ENCODE assay signal across 25 mouse cellular contexts in genomic region chr9:31642169-31642568, GRCm38 (mm10).
"Had no signal": no experiment of that assay in that cellular context is flagged by ENCODE, and none has a peak within 500 bp of the region (broad histone marks: within the 10 kb centered on the region; RNA-seq: fewer than 3 reads in every experiment).

No protein-coding gene starts in this region.

- H3K27ac ChIP-seq: gastrocnemius, adult 2 months; heart, adult 2 months; hindbrain, embryonic 10.5 days; hindbrain, embryonic 12.5 days; hindbrain, embryonic 14.5 days; intestine, embryonic 15.5 days; layer of hippocampus, adult 2 months; left cerebral cortex, adult 2 months; limb, embryonic 10.5 days; limb, embryonic 12.5 days; liver, embryonic 12.5 days had no signal

- H3K4me2 ChIP-seq: heart, embryonic 12.5 days; hindbrain, embryonic 12.5 days; hindbrain, embryonic 14.5 days; intestine, embryonic 15.5 days; limb, embryonic 12.5 days; liver, embryonic 12.5 days had no signal

- H3K9ac ChIP-seq: heart, embryonic 12.5 days; hindbrain, embryonic 12.5 days; hindbrain, embryonic 14.5 days; intestine, embryonic 15.5 days; limb, embryonic 12.5 days; liver, embryonic 12.5 days had no signal

- H3K4me1 ChIP-seq: heart, embryonic 12.5 days; hindbrain, embryonic 12.5 days; intestine, embryonic 15.5 days; limb, embryonic 10.5 days; limb, embryonic 12.5 days; liver, embryonic 12.5 days had no signal

- H3K4me3 ChIP-seq: gastrocnemius, adult 2 months; heart, adult 2 months; heart, embryonic 12.5 days; hindbrain, embryonic 10.5 days; hindbrain, embryonic 12.5 days; intestine, embryonic 15.5 days; layer of hippocampus, adult 2 months; left cerebral cortex, adult 2 months; limb, embryonic 10.5 days; limb, embryonic 12.5 days; liver, embryonic 12.5 days had no signal

- ATAC-seq: hindbrain, embryonic 16.5 days; inflammation-experienced regulatory T-cells, adult 6 months; intestine, embryonic 15.5 days; intestine, postnatal 0 days; liver, embryonic 12.5 days had no signal

- H3K27me3 ChIP-seq: heart, embryonic 12.5 days; hindbrain, embryonic 12.5 days; intestine, embryonic 15.5 days; limb, embryonic 12.5 days; liver, embryonic 12.5 days had no signal

- H3K36me3 ChIP-seq: heart, embryonic 12.5 days; hindbrain, embryonic 10.5 days; hindbrain, embryonic 12.5 days; intestine, embryonic 15.5 days; limb, embryonic 10.5 days; limb, embryonic 12.5 days; liver, embryonic 12.5 days had no signal

- DNase-seq: gastrocnemius, adult 2 months; gastrocnemius, postnatal 10 days; gastrocnemius, postnatal 25 days; heart, adult 2 months; heart, postnatal 10 days; heart, postnatal 4 days; kidney, adult 18-20 months; kidney, adult 8-10 months; kidney, postnatal 10 days; kidney, postnatal 25 days; kidney, postnatal 4 days; liver had no signal

- H3K9me3 ChIP-seq: intestine, embryonic 15.5 days; limb, embryonic 10.5 days; liver, embryonic 12.5 days had no signal
